Mouse (Mus musculus) heart, postnatal 25 days (tissue): ENCODE data around the gene Tatdn3. TPM values are rescaled to one million over a fixed set of nuclear protein-coding genes. Genes with fewer than 3 reads are reported as not detected.

Experiments used
- DNase-seq: peaks from one replicate; pipeline ENCODE4 v3.0.0; 2022; ENCODE audit warnings: low spot score
- intact Hi-C: fragments of 180-260 bp; cut with DNase I; formaldehyde crosslinking; loops from one replicate; pipeline ENCODE4 v1.15.1; 2025
- total RNA-seq, 2 experiments: library from RNA; stranded (reverse); gene quantifications; 2 replicates each; pipeline ENCODE4 v1.2.3; 2021

The Tatdn3 gene
- total RNA-seq, 2 experiments from 2014 or later: 13.2 to 16.9 TPM

DNA sequence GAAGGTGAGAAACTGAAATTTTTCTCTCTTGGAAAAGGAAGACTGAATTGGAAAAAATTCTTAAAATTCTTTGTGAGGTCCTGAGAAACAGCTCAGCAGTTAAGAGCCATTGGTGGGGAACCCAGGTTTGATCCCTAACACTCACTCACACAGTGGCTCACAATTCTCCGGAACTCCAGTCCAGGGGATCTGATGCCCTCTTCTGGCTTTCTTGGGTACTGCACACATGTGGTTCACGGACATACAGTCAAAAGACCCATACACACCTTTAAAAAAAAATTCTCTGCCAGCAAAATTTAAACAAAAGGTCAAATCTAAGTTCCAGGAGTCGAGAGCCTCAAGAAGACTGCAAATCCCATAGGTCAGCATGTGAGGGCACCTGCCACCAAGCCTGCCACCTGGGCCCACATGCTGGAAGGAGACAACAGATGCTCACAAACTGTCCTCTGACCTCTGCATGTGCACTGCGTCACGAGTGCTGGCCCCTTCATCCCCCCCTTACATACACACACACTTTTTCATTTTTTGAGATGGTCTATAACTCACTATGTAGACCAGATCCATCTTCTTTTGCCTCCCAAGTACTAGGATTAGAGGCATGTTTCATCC lies 22.3 kb upstream of the Tatdn3 start:
- intact Hi-C loops: no loop called here
- DNase-seq: no peak

DNA sequence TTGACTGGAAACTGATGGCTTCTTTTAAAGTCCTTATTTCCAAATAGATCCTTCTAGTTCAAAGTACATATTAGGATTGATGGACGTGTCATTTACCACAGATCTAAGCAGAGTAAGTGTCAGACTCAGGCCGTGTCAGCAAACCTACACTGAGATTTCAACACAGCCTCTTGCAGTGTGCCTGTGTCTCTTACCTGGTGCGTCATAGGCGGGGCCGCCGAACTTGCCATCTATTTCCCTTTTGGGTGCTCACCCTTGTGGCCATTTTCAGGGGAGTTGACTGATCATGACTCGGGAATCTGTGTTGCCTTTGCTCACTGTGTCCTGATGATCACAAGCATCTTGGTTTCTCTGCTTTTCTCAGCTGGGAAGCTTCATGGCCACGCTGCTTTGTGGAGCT lies 20.5 kb upstream of the Tatdn3 start:
- no peak for DNase-seq
- intact Hi-C loops: no loop called here

DNA sequence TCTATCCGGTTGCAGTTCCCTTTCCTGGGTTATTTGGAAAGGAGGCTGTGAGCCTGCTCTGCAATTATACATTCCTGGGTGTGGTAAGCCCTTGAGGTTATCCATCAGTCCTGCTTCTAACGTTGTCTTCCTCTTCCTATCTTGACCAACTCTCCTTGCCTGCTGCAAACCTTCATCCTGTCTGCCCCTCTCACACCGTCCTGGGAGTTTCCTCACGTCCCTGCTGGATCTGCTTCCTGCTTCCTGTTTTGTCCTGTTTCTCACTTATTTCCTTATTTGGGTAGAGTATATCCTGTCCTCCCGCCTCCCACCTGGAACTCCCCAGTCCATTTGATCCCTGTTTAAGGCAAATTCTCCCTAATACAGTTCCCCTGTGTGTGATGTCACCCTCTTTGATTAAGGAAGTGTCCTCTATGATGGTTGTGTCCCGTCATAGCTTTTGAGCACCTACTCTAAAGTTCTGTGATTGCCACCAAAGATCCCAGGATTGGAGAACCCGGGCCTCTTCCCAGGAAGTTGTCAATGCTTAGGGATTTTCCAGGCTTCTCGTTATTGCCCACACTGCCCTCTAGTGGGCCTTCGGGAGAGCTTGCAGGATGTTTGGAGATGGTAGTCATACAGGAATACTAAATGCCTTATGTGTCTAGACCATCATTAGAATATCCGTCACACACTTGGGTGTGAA lies 12.6 kb upstream of the Tatdn3 start:
- no peak for DNase-seq
- intact Hi-C loops: loop anchor here (2.0 to 5.0 kb wide), 2 partner anchors 52 to 131 kb away; no protein-coding TSS in a partner anchor

DNA sequence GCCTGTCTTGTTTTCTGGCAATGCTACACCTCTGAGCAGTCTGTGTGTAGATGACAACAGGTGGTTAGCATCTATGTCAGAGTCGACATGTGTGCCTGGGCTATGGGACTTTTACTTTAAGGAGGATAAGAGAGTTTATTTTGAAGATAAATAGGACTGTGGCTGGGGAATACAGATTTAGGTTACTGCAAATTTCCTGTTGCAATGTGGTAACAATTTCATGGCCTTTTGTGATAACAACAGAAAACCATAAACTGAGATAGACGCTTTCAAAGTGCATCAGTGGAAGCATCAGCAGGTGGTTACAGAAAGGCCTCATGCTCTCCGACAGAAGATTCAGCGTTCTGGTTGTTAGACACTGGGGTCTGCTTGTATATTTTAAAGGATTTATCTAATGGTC lies 10.8 kb upstream of the Tatdn3 start:
- intact Hi-C loops: no loop called here
- DNase-seq: no peak

DNA sequence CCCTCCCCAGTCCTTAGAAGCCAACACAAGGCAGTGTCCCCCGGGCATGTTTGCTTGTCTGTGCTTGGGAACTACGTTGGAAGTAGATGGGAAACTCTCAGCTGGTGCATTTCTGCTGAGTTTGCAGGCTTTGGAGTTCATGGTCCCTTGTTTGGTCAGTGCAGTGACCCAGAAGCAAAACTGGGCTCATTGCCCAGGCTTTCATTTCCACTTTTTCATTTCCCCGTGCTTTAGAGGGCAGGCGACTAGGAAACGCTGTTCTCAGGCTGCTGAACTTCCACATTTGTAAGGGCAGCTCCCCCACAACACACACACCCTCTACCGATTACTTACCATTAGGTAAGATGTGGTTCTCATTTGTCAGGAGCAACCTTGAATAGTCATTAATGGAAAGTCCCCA lies 10.3 kb upstream of the Tatdn3 start:
- intact Hi-C loops: no loop called here

DNA sequence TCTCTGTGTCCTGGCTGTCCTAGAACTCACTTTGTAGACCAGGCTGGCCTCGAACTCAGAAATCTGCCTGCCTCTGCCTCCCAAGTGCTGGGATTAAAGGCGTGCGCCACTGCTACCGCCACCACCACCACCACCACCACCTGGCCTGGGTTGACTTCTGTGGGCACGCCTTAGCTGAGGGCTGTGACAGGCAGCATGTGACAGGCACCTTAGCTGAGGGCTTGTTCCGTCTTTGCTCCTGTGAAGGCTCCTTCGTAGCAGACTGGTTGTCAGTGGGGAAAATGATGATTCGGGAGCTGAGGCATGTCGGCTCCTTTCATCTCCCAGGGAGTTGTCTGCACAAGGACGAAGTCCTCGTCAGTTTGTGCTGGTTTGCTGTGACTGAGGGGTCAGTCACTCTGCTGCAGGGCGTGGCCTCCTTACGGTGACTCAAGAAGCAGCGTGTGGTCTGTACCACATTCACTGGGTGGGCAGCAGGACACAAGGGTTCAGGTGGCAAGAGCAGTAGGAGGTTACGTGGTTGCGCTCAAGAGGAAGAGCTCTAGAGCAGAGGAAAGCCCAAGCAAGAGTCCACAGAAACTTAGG lies 9.7 kb upstream of the Tatdn3 start:
- intact Hi-C loops: no loop called here
- DNase-seq: no peak

More for the DNA sequence above, 10.3 kb upstream of the Tatdn3 start:
- no peak for DNase-seq

DNA sequence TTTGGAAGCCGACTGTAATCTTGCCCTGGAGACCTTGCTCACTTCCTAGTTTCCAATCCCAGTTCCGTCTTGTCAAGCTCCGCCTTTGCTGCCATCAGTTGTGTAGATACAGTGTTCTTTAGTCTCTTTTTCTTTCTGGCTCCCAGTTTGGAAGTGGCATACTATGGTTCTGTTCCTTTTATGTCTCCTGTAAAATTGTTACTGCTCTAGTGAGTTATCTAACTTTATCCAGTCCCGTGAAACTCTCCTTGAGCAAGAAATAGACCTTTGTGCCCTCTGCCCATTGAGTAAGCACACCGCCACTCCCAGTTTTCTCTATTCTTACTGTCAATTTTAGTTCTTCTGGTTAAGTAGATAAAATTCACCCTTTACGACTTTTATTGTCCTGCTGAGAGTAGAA lies 8.9 kb upstream of the Tatdn3 start:
- intact Hi-C loops: no loop called here
- DNase-seq: no peak

DNA sequence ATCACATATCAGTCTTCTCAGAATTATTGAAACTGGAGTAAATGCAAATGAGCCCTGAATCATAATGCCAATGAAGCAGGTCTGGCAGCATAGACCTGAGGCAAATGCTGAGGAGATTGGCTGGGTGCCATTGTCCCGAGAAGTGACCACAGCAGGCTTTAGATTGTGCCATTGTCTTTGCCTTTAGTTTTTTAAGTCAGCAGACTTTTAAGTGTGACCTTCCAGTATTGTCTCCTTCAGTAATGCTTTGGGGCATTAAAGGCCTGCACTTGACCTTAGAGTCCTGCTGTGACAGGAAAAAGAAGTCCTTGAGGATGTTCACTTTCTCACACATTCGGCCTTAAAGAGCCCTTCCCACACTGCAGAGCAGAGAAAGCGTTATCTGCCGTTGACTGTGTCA lies 7.5 kb upstream of the Tatdn3 start:
- DNase-seq: no peak
- intact Hi-C loops: no loop called here

DNA sequence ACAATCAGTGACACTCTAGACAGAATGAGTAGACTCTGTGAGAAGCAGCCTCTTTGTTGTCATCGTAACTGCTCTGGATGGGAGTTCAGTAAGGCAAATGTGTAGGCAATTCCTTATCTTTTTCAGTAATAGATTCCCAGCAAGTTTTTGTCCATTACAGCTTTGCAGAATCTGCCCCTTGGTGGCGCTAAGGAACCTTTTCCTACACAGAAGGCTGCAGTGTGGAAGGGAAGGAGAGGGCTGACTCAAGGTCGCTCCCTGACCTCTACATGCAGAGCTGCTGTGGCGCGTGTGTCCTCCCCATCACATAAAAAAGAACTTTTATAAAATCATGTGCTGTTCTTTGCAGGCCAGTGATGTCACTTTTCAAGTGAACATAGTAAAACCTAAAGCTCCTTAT lies 5.6 kb upstream of the Tatdn3 start:
- intact Hi-C loops: no loop called here
- no peak for DNase-seq

DNA sequence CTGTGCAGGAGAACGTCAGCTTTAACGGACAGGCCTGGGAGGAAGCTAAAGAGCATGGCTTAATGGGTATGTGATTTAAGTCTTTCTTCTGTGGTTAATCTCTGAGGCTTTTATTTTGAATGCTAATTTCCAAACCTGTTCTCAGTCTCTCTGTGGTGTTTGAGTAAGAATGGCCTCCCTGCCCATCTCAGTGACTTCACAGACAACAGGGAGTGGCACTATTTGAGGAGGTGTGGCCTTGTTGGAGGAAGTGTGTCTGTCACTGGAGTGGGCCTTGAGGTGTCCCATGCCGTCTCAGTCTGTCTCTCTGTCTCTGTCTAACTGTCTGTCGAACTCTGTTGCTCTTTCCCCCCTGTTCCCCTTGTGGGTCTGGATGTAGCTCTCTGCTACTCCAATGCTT lies 2.5 kb upstream of the Tatdn3 start:
- DNase-seq: no peak
- intact Hi-C loops: no loop called here

DNA sequence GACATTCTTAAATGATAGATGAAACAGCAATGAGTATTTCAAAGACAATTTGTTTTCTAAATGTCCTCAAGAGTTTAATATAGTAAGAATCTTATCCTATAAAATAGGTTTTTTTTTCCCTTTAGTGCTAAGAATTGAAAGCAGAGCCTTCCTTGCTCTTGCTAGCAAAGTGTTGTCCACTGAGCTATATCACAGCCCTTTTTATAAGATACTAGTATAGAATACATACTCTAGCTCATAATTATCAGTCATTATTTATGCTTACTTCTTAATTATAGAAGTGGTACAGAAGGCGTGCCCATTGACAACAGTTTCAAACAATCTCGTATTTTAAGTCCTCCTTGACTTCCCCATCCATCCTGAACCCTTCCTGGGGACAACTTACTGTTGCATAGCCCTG lies 1.8 kb upstream of the Tatdn3 start:
- no peak for DNase-seq
- intact Hi-C loops: no loop called here

DNA sequence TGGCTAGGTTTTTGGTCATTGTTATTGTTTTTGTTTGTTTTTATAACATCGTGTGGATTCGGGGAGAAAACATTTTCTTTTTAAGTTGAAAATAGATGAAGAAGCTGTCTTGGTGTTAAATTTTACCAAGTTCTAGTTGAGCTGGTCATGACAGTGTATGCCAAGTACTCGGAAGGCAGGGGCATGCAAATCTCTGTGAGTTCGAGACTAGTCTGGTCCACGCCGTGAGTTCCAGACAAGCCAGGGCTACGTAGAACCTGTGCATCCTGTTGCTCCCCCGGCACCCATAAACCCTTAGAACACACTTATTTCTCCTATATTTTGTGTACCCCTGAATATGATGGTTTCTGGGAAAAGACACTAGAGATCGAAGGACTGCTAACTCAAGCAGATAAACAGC lies 968 bp upstream of the Tatdn3 start:
- intact Hi-C loops: loop anchor here (2.0 kb wide), 1 partner anchor 37 kb away; the partner anchor contains the start of gene Flvcr1

DNA sequence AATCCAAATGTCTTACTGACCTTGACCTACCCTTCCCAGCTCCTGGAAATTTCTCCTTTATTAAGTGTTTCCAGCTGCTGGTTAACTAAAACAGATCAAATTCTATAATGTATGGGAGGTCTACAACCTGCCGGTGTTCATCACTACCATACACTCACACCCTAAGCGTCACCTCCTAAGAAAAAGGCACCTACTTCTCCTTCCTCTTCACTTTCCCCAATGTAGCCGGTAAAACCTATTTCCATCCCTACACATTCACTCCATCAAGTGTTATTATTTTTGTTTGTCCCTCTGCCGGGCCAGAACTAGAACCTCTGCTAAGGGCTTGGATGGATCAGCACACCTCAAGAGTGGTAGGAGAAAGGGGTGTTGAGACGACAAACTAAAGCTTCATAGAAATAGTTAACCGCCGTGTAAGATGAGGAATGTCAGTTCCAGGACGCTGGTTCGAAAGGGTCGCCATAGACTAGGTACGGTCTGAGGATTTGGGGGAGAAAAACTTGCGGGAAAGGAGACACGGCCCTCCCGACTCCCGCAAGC lies 421 bp downstream of the Tatdn3 start:
- intact Hi-C loops: loop anchor here (2.0 kb wide), 1 partner anchor 36 kb away; the partner anchor contains the start of gene Flvcr1
- no peak for DNase-seq

More for the DNA sequence above, 968 bp upstream of the Tatdn3 start:
- DNase-seq: no peak

DNA sequence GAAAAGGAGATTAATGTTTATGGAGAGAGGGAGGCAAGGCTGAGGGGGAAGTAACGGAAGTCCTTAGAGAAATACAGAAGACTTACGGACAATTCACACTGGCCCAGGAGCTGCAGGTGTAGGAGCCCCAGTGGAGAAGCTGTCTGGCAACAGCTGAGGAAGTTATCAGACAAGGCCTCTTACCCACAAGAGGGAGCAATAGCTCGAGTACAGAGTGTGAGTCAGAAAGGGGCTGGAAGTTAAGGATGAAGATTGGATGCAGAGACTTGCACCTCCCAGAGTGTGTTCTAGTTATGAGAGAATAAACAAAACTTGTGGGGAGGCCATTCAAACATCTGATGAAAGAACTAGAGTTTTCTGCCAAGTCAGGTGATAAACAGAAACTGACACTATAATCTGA lies 5.3 kb downstream of the Tatdn3 start:
- DNase-seq: no peak
- intact Hi-C loops: no loop called here

DNA sequence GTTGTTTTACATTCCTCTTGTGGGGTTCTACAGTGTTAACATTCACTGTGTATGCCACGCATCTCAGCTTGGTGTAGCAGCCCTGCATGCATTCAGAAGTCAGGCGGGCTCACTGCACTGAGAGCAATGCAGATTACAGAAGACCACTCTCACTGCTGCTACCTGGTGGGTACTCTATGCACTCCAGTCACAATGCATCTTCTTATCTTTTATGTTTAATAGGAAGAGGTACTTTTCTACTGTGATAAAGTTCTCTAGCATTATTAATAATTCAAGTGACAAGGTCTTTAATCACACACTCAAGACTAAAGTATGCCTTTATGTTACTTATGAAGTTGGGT lies 7.2 kb downstream of the Tatdn3 start:
- no peak for DNase-seq
- intact Hi-C loops: no loop called here

DNA sequence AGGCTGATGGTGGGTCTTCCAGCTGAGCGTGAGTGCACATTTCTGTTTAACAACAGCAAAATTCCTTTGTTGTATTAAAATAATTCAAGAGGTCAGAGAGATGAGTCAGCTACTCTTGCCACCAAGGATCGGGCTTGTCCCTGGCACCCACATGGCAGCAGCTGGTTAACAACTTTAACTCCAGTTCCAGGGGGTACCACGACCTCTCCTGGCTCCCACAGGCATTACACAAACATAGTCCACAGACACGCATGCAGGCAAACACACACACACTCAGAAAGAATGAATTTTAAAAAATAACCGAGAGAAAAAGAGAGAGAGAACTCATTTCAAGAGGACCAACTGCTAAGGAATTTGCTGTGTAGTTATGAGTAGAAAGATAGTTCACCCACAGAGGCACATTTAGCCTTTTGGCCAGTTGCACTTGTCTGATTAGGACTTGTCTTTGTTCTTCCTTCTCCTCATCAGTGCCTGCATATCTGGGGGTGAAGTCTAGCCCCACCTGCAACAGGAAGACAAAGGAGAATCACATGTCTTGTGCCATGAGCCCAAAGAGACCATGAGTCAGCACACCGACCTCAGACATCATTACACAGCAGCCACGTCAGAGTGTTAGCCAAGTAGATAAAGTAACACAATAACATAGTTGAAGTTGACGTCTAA lies 7.7 kb downstream of the Tatdn3 start:
- no peak for DNase-seq
- intact Hi-C loops: no loop called here

DNA sequence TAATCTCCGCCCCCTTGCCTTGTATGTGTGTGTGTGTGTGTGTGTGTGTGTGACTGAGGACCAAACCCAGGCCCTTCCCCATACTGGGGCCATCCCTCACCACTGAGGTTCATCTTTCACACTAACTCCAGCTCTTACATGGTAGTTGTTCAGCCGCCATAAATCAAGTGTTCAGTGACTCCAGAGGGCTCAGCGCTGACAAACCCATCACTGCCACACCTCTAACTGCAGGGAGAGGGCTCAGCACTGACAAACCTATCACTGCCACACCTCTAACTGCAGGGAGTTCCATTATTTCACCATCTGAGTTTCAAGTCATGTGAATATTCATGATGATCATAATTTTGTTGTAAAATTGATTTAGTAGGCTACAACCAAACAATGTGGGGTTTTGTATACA lies 9.2 kb downstream of the Tatdn3 start:
- intact Hi-C loops: no loop called here
- DNase-seq: no peak

DNA sequence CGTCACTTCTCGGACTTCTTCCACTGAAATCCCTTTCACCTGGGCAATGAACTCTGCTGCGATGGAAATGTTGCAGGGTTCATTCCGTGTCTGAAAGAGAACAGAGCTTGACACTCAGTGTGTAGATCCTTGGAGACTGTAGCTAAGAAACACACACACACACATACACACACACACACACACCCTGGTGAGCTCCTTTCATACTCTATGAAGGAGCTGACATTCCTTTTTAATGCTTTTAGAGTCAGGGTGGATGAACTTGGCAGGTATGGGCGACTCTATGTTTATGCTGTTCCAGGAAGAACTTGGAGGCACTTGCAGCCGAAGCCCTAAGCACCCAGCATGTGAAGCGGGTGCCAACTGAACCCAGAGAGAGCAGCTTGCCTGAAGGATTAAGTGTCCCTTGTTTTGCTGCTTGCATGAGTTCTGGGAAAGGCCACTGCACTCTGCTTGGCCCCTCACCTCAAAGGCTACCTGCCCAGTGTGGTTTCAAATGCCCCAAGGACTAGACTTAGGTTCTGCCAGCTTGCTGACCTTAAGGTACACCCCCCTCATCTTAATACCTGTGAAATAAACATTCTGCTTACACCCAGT lies 16.4 kb downstream of the Tatdn3 start:
- intact Hi-C loops: no loop called here
- no peak for DNase-seq

DNA sequence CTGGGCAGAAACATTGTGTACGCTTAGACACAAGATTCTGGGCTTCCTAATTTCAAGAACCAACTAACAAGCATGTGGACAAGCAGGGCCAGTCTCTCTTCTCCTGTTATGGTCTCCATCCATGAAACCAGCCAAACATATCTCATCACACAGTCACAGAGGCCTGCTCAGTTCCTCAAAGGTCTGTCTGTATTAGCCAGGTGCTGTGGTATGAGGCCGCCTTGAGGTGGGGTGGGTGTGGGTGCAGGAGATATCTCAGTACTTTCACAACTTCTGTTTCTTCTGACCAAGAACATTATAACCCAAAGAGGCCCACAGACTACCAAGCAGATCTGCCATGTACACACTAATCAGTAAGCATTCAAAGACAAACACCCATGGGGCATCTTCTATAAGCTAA lies 17.5 kb downstream of the Tatdn3 start:
- DNase-seq: no peak

DNA sequence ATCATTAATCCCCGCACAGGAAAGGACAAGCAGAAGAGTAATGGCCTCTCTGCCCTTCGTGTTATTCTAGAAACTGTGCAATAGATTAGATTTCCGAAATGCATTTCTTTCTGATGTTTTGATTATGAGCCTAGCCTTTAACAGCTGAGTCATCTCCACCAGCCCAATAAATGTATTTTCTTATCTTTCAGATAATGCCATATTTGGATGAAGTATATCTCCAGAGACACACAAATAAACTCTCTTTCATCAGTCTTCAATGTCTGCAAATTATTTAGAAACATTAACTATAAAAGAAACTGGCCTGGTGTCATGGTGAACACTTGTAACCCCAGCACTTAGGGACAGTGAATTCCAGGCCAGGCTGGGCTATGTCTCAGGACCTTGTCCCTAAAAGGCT lies 20.0 kb downstream of the Tatdn3 start:
- DNase-seq: no peak
- intact Hi-C loops: no loop called here

More for the DNA sequence above, 17.5 kb downstream of the Tatdn3 start:
- intact Hi-C loops: no loop called here
